Mouse (Mus musculus): ENCODE measurements around the gene Adora2a.

- TF ChIP-seq POLR2A (IDR thresholded peaks at IDR 0.05; ENCODE audit: insufficient read length, low read depth) (no peak), TCF3 (IDR thresholded peaks at IDR 0.05; ENCODE audit: insufficient read length, low read depth) (no peak), USF1 (IDR thresholded peaks at IDR 0.05; ENCODE audit: low read depth) (no peak), MYOG (IDR thresholded peaks at IDR 0.05; ENCODE audit: control insufficient read depth in 1 of 3, insufficient read depth in 1 of 3, insufficient read length in 2 of 3, low read depth in 2 of 3) (no peak), MAX (IDR thresholded peaks at IDR 0.05; ENCODE audit: low read depth) (no peak)
These were observed 39.2 kb upstream of the Adora2a start for GRCm38 (mm10) chr10:75277501-75277900.

Measured in myocyte (in vitro differentiated cells).